Mouse (Mus musculus): ENCODE results near the gene H2-Q10. TPM values are rescaled to one million over a fixed set of nuclear protein-coding genes. Genes with fewer than 3 reads are reported as not detected.

H2-Q10 gene
- 60.3 to 65.1 TPM (median 63.2 TPM) in 4 replicates for total RNA-seq (2023)

DNA sequence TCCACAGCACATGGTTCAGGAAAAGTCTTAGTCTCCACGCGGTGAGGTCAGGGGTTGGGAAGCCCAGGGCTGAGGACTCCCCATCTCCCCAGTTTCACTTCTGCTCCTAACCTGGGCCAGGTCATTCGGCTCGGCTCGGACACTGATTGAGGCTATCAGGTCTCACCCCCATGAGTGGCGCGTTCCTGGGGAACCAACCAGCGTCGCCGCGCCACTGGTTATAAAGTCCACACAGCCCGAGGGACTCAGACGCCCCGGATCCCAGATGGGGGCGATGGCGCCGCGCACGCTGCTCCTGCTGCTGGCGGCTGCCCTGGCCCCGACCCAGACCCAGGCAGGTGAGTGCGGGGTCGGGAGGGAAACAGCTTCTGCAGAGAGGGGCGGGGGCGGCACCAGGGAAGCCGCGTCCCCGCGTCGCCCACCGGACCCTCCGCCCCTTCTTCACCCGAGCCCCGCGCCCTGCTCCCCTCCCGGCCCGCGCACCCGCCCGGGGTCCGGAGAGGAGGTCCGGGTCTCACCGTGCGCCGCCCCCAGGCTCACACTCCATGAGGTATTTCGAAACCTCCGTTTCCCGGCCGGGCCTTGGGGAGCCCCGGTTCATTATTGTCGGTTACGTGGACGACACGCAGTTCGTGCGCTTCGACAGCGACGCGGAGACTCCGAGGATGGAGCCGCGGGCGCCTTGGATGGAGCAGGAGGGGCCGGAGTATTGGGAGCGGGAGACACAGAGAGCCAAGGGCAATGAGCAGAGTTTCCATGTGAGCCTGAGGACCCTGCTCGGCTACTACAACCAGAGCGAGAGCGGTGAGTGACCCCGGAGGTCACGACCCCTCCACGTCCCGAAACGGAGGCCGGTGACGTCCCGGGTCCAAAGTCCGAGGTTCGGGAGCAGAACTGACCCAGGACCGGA lies at the start of gene H2-Q10:
TSS of gene H2-Q10 (plus strand) at position 248 of the 910 bp plus-strand sequence.

DNA sequence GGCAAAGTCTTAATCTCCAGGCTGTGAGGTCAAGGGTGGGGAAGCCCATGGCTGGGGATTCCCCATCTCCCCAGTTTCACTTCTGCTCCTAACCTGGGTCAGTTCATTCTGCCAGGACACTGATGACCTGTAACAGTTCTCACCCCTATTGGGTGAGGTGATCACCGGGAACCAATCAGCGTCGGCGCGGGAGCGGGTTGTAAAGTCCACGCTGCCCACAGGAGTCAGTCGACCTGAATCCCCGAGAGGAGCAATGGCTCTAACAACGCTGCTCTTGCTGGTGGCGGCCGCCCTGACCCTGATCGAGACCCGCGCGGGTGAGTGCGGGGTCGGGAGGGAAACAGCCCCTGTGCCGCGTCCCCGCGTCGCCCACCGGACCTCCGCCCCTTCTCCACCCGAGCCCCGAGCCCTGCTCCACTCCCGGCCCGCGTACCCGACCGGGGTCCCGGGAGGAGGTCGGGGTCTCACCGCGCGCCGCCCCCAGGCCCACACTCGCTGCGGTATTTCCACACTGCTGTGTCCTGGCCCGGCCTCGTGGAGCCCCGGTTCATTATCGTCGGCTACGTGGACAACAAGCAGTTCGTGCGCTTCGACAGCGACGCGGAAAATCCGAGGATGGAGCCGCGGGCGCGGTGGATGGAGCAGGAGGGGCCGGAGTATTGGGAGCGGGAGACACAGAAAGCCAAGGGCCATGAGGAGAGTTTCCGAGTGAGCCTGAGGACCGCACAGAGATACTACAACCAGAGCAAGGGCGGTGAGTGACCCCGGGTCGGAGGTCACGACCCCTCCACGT lies 45.1 kb upstream of the H2-Q10 start, which contains the start of gene H2-Q6:
TSS of gene H2-Q6 (plus strand) at position 227 of the 793 bp plus-strand sequence.

DNA sequence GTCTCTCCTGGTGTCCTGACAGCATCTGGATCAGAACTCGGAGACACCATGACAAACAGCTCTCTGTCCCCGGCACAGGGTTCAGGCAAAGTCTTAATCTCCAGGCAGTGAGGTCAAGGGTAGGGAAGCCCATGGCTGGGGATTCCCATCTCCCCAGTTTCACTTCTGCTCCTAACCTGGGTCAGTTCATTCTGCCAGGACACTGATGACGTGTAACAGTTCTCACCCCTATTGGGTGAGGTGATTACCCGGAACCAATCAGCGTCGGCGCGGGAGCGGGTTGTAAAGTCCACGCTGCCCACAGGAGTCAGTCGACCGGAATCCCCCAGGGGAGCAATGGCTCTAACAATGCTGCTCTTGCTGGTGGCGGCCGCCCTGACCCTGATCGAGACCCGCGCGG lies 31.0 kb upstream of the H2-Q10 start, which contains the start of gene H2-Q7:
TSS of gene H2-Q7 (plus strand) at position 271 of the 400 bp plus-strand sequence.

DNA sequence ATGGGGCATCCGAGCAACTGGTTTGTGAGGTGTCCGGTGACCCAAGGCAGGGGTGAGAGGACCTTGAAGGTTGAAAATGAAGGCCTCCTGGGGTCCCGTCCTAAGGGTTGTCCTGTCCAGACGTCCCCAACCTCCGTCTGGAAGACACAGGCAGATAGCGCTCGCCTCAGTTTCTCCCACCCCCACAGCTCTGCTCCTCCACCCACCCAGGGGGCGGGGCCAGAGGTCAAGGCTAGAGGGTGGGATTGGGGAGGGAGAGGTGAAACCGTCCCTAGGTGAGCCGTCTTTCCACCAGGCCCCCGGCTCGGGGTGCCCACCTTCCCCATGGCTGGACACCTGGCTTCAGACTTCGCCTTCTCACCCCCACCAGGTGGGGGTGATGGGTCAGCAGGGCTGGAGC lies 35.9 kb downstream of the H2-Q10 start, which contains the start of gene Pou5f1:
TSS of gene Pou5f1 (plus strand) at position 243 of the 400 bp plus-strand sequence.

DNA sequence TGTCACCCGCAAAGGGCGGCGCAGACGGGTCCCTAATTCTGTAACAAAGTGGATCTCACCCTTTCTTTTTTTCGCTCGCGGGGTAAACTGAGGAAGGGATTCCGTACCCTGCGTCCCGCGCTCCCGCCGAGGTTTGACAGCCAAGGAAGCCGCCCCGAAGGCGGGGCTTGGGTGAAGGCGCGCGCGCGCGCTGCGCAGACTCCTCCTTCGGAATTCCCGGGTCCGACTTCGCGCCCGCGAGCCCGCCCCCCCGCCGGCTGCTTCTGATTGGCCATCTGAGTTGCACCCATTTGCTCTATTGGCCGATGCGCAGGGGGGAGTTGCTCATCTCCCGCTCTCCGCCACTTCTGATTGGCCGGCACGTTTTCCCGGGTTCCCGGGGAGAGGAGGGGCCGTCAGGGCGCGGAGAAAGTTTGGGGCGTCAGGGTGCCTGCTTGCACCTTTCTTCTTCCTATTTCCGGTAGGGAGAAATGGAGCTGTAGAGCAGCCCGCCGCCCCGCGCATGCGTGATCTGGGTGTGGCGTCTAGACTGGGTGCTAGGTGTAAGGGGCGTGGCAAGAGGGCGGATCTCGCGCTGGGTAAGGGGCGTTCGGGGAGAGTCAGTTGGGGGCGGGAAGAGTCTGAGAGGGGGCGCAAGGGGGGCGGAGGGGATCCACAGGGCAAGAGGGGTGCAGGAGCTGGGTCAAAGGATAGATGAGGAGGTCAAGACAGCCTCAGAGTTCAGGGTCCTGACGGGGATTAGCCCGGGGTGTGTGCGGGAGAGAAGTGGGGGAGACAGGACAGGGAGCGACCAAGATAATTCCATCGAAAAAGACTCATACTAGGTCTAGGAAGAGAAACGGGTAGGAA lies 47.0 kb downstream of the H2-Q10 start, which contains the start of the genes Tcf19 and Cchcr1:
TSS of gene Tcf19 (minus strand) at position 173 of the 849 bp plus-strand sequence.
TSS of gene Cchcr1 (plus strand) at position 449 of the 849 bp plus-strand sequence.

Other genes with a start within 250 kb of the H2-Q10 start
- not detected in 4 replicates for gene Gm16181, start 249.3 kb upstream of the H2-Q10 start, total RNA-seq (2023)
- gene Atp6v1g2, start 236.4 kb upstream of the H2-Q10 start, total RNA-seq (2023) = 1.7 to 4.6 TPM (median 2.7 TPM) in 4 replicates
- gene Nfkbil1, start 234.3 kb upstream of the H2-Q10 start, total RNA-seq (2023) = 11.2 to 14.6 TPM (median 13.4 TPM) in 4 replicates
- gene Ddx39b, start 228.3 kb upstream of the H2-Q10 start, total RNA-seq (2023) = 399 to 443 TPM (median 429 TPM) in 4 replicates
- gene H2-D1, start 207.4 kb upstream of the H2-Q10 start, total RNA-seq (2023) = 1,754 to 1,882 TPM (median 1,817 TPM) in 4 replicates
- 10.1 to 16.4 TPM (median 11.8 TPM) in 4 replicates for gene H2-Q1, start 149.7 kb upstream of the H2-Q10 start, total RNA-seq (2023)
- 6.5 to 10.8 TPM (median 9.4 TPM) in 4 replicates for gene H2-Q2, start 127.8 kb upstream of the H2-Q10 start, total RNA-seq (2023)
- gene H2-Q4, start 90.5 kb upstream of the H2-Q10 start, total RNA-seq (2023) = 317 to 360 TPM (median 339 TPM) in 4 replicates
- 268 to 326 TPM (median 293 TPM) in 4 replicates for gene H2-Q6, start 45.2 kb upstream of the H2-Q10 start, total RNA-seq (2023)
- gene H2-Q7, start 30.9 kb upstream of the H2-Q10 start, total RNA-seq (2023) = 159 to 187 TPM (median 166 TPM) in 4 replicates
- gene Pou5f1, start 35.9 kb downstream of the H2-Q10 start, total RNA-seq (2023) = 0.81 to 0.86 TPM in 2 of 4 replicates, not detected in the others
- 4.2 to 5.3 TPM (median 5.0 TPM) in 4 replicates for gene Tcf19, start 46.7 kb downstream of the H2-Q10 start, total RNA-seq (2023)
- gene Cchcr1, start 47.0 kb downstream of the H2-Q10 start, total RNA-seq (2023) = 10.7 to 13.1 TPM (median 12.1 TPM) in 4 replicates
- not detected in 4 replicates for gene Psors1c2, start 63.1 kb downstream of the H2-Q10 start, total RNA-seq (2023)
- gene Cdsn, start 82.0 kb downstream of the H2-Q10 start, total RNA-seq (2023) = not detected in 4 replicates
- gene 2300002M23Rik, start 97.4 kb downstream of the H2-Q10 start, total RNA-seq (2023) = not detected in 4 replicates
- gene Sfta2, start 131.5 kb downstream of the H2-Q10 start, total RNA-seq (2023) = not detected in 4 replicates
- not detected in 4 replicates for gene Gm9573, start 156.5 kb downstream of the H2-Q10 start, total RNA-seq (2023)
- not detected in 4 replicates for gene Mucl3, start 173.6 kb downstream of the H2-Q10 start, total RNA-seq (2023)
- 37.0 to 55.6 TPM (median 43.5 TPM) in 4 replicates for gene Vars2, start 197.5 kb downstream of the H2-Q10 start, total RNA-seq (2023)
- gene Gtf2h4, start 203.7 kb downstream of the H2-Q10 start, total RNA-seq (2023) = 15.9 to 21.1 TPM (median 19.1 TPM) in 4 replicates
- 0.16 to 0.39 TPM in 2 of 4 replicates, not detected in the others for gene Ddr1, start 234.5 kb downstream of the H2-Q10 start, total RNA-seq (2023)

Data from B cell, adult 62 days (primary cell).